Mouse (Mus musculus) liver, embryonic 14.5 days (tissue): Measurements from ENCODE around the gene Epha8. TPM values are rescaled to one million over a fixed set of nuclear protein-coding genes. Genes with fewer than 3 reads are reported as not detected.

ENCODE experiments used
- ATAC-seq: fragments of 200-750 bp; cut with Nextera tagmentation; 2 replicates; pipeline ENCODE4 v1.8.0; 2017; ENCODE audit warnings: moderate number of reproducible peaks, mild to moderate bottlenecking, moderate library complexity; ENCODE audit not compliant: insufficient read depth
- DNase-seq, 3 experiments: peaks; one replicate each; pipeline ENCODE4 v3.0.0-alpha.2; 2012 to 2013; ENCODE audit warnings: low read depth in 3 of 3, low spot score in 3 of 3
- H3K27ac ChIP-seq: fragments of 300-500 bp; sonication (generic); 2 replicates; pipeline ENCODE4 v1.5.1; 2014; ENCODE audit warnings: moderate library complexity, mild to moderate bottlenecking, control low read depth, inconsistent platforms
- H3K27me3 ChIP-seq: fragments of 300-500 bp; sonication (generic); 2 replicates; pipeline ENCODE4 v1.6.1; 2014; ENCODE audit warnings: mild to moderate bottlenecking, low read length, moderate library complexity; ENCODE audit not compliant: control insufficient read depth, insufficient read depth
- H3K36me3 ChIP-seq: fragments of 300-500 bp; sonication (generic); replicated peaks from 2 replicates; pipeline ENCODE4 v1.6.1; 2014; ENCODE audit warnings: low read depth; ENCODE audit not compliant: control insufficient read depth, insufficient read depth
- H3K4me1 ChIP-seq, 2 experiments: fragments of 200-500 bp in 1 of 2; fragments of 300-500 bp in 1 of 2; sonication (generic) in 1 of 2; replicated peaks; 2 replicates each; pipeline ENCODE4 v1.6.1; 2012 to 2014; ENCODE audit warnings: antibody characterized with exemption in 1 of 2, inconsistent platforms in 1 of 2, low read length in 1 of 2; ENCODE audit not compliant: control insufficient read depth in 2 of 2, insufficient read depth in 2 of 2
- H3K4me2 ChIP-seq: fragments of 300-500 bp; sonication (generic); 2 replicates; pipeline ENCODE4 v1.6.1; 2014; ENCODE audit warnings: low read depth, mild to moderate bottlenecking, control low read depth, moderate library complexity
- H3K4me3 ChIP-seq, 2 experiments: fragments of 200-500 bp in 1 of 2; fragments of 300-500 bp in 1 of 2; sonication (generic) in 1 of 2; 2 replicates each; pipeline ENCODE4 v1.5.1; 2012 to 2014; ENCODE audit warnings: low read depth in 2 of 2, low read length in 2 of 2, mild to moderate bottlenecking in 2 of 2, control low read depth in 1 of 2, inconsistent platforms in 1 of 2, moderate library complexity in 1 of 2; ENCODE audit not compliant: insufficient read depth in 1 of 2
- H3K9ac ChIP-seq: fragments of 300-500 bp; sonication (generic); replicated peaks from 2 replicates; pipeline ENCODE4 v1.6.1; 2014; ENCODE audit warnings: mild to moderate bottlenecking, control low read depth, moderate library complexity
- H3K9me3 ChIP-seq: fragments of 300-500 bp; sonication (generic); 2 replicates; pipeline ENCODE4 v1.6.1; 2016; ENCODE audit warnings: low read length, mixed read lengths; ENCODE audit not compliant: control insufficient read depth
- CTCF ChIP-seq: IDR thresholded peaks from 2 replicates; pipeline ENCODE4 v1.5.1; 2016; ENCODE audit warnings: antibody characterized with exemption, low read depth, control low read depth
- EP300 ChIP-seq: IDR thresholded peaks from 2 replicates; pipeline ENCODE4 v1.6.1; 2016; ENCODE audit warnings: antibody characterized with exemption, low read depth
- WGBS: fragments of 180-500 bp; shearing (Covaris S2); extraction: QIAGEN DNeasy Blood & Tissue Kit; methylation state at CpG from one replicate; pipeline ENCODE4 v1.1.7; 2014; ENCODE audit not compliant: insufficient replicate concordance; 5-methylcytosine and 5-hydroxymethylcytosine counted together
- polyA plus RNA-seq, 2 experiments: library from polyadenylated mRNA; depleted of rRNA in 1 of 2; stranded (reverse) in 1 of 2; unstranded in 1 of 2; fragments of >200 nt; fragmentation: Nextera tagmentation in 1 of 2; extraction: Ambion mirVana in 1 of 2; gene quantifications; 2 replicates each; pipeline versions ENCODE4 v1.2.1 to v1.2.3; 2012 to 2014

Gene Epha8
- polyA plus RNA-seq, 2 experiments = 0.04 to 0.25 TPM

- H3K4me3 ChIP-seq = no peak overlapping the region
- peaks cover 6% of the 10 kb centered on the region; the same call in 1 of the 2 replicates for H3K27me3 ChIP-seq
- H3K4me1 ChIP-seq = no peaks in the 10 kb centered on the region
- H3K27ac ChIP-seq = no peak overlapping the region
- no peak overlapping the region for H3K4me2 ChIP-seq
- no peak for TF ChIP-seq CTCF
- no peak for TF ChIP-seq EP300
- H3K9me3 ChIP-seq = no peaks in the 10 kb centered on the region
- ATAC-seq (no peak), DNase-seq (no peak)
- no peak overlapping the region for H3K9ac ChIP-seq
- H3K36me3 ChIP-seq = no peaks in the 10 kb centered on the region
- WGBS = 16% methylated on average over 17 of the region's 17 CpGs
Observed at GRCm38 (mm10) chr4:136911211-136911646, 45.4 kb downstream of the Epha8 start.

- DNase-seq = no peak
- peaks cover 21% of the 10 kb centered on the region for H3K27me3 ChIP-seq
- no peaks in the 10 kb centered on the region for H3K4me1 ChIP-seq
- no peaks in the 10 kb centered on the region for H3K36me3 ChIP-seq
- no peak overlapping the region for H3K4me2 ChIP-seq
- no peaks in the 10 kb centered on the region for H3K9me3 ChIP-seq
- H3K27ac ChIP-seq = no peak overlapping the region
- no peak overlapping the region for H3K9ac ChIP-seq
- no peak overlapping the region for H3K4me3 ChIP-seq
- TF ChIP-seq CTCF (no peak), EP300 (no peak)
- no peak for ATAC-seq
Observed at GRCm38 (mm10) chr4:136907809-136908208, 48.8 kb downstream of the Epha8 start.

- Histone ChIP-seq H3K9ac (no peak overlapping the region), H3K36me3 (no peaks in the 10 kb centered on the region), H3K4me1 (no peaks in the 10 kb centered on the region), H3K9me3 (no peaks in the 10 kb centered on the region), H3K27me3 (peaks cover 21% of the 10 kb centered on the region), H3K4me2 (no peak overlapping the region), H3K27ac (no peak overlapping the region), H3K4me3 (no peak overlapping the region)
- WGBS = 13% methylated on average over 7 of the region's 7 CpGs
- ATAC-seq (no peak), DNase-seq (peak; percentile 26 to 40 (median 29))
- peak; percentile 82 for TF ChIP-seq CTCF
- TF ChIP-seq EP300 = no peak
Observed at GRCm38 (mm10) chr4:136907033-136907432, 49.6 kb downstream of the Epha8 start.

GRCm38 (mm10) chr4:136904767-136905539 is 51.7 kb downstream of the Epha8 start:
- DNase-seq = no peak
- no peak overlapping the region for H3K9ac ChIP-seq
- ATAC-seq = no peak
- H3K9me3 ChIP-seq = no peaks in the 10 kb centered on the region
- no peak overlapping the region for H3K4me3 ChIP-seq
- 3% methylated on average over 23 of the region's 23 CpGs for WGBS
- H3K27me3 ChIP-seq = peaks cover 18% of the 10 kb centered on the region
- no peak overlapping the region for H3K27ac ChIP-seq
- H3K4me2 ChIP-seq = no peak overlapping the region
- no peak for TF ChIP-seq EP300
- no peak for TF ChIP-seq CTCF
- no peaks in the 10 kb centered on the region for H3K36me3 ChIP-seq
- no peaks in the 10 kb centered on the region for H3K4me1 ChIP-seq

GRCm38 (mm10) chr4:136899154-136899553 is 57.5 kb downstream of the Epha8 start:
- Histone ChIP-seq H3K9me3 (no peaks in the 10 kb centered on the region), H3K27ac (no peak overlapping the region), H3K9ac (no peak overlapping the region), H3K4me1 (no peaks in the 10 kb centered on the region), H3K4me3 (no peak overlapping the region), H3K4me2 (no peak overlapping the region), H3K36me3 (no peaks in the 10 kb centered on the region), H3K27me3 (peaks cover 4% of the 10 kb centered on the region; the same call in 1 of the 2 replicates)
- 43% methylated on average over 7 of the region's 7 CpGs for WGBS
- TF ChIP-seq EP300 = no peak
- peak; percentile 44 for TF ChIP-seq CTCF
- DNase-seq (no peak), ATAC-seq (no peak)
